Mouse (Mus musculus) adrenal gland (tissue): Measurements from ENCODE around the gene Rps6kc1.

ENCODE experiments used
- intact Hi-C: fragments of 180-260 bp; cut with DNase I; formaldehyde crosslinking; loops from one replicate; pipeline ENCODE4 v1.15.1; 2025

Rps6kc1 gene

GRCm38 (mm10) chr1:190769748-190770147 lies 141.8 kb downstream of the Rps6kc1 start:
- intact Hi-C loops, result no loop called here

GRCm38 (mm10) chr1:190768307-190768706 lies 143.3 kb downstream of the Rps6kc1 start:
- intact Hi-C loops, result no loop called here

GRCm38 (mm10) chr1:190767621-190768020 lies 143.9 kb downstream of the Rps6kc1 start:
- intact Hi-C loops, result no loop called here

GRCm38 (mm10) chr1:190766800-190767199 lies 144.8 kb downstream of the Rps6kc1 start:
- intact Hi-C loops, result no loop called here

DNA sequence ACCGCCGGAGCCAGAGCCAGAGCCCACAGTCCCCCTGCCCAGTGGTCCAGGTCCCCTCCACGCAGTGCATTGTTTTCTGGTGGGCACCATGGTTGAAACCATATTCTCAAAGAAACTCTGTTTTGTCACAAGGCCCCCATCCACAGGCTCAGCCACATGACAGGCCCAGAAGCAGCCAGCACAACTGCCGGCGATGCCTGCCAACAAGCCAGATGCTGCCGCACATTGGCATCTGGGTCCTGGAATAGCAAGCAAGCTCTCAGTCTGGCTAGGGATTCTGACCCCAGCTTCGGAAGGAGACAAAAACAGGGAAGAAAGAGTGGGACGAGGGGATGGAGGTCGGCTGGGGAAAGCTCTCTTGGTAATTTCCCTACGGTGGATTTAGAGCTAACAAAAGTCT lies 147.8 kb downstream of the Rps6kc1 start:
- intact Hi-C loops, result no loop called here

- intact Hi-C loops, result no loop called here
These were observed 149.8 kb downstream of the Rps6kc1 start for GRCm38 (mm10) chr1:190761786-190762185.

GRCm38 (mm10) chr1:190757899-190758298 lies 153.7 kb downstream of the Rps6kc1 start:
- intact Hi-C loops, result no loop called here

DNA sequence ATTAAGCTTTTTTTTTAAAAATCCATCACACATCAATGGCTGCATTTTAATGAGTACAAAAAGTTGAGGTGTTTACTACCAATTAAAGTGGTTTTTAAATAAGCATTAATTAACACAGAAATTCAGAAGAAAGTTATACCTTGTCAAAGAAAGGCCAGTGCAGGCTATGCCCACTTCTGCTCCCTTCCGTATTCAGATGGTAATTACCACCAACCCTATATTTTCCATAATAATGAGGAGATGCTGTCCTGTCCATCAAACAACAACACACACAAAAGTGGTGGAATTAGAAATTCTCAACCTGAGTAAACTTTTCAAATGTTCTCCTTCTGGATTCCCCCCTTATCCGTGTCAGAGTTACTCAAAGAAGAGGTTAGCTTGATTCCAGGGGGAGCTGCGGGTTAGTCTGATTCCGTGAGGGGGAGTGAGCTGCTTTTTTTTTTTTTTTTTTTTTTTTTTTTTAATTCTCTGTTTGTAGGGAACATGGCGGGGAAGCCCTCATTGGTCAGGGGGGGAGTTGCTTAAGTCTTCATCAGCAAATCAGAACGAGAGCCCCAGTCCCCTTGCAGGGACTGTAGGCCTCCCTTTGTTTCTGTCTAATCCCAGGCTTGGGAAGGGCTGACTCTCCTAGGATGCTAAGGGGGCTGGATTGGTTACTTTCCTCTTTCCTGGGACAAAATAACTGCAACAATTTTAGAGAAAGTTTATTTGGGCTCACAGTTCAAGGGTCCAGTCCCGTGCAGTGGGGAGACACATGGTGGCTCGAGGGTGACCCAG lies 159.6 kb downstream of the Rps6kc1 start:
- intact Hi-C loops, result no loop called here

GRCm38 (mm10) chr1:190748937-190749336 lies 162.6 kb downstream of the Rps6kc1 start:
- intact Hi-C loops, result no loop called here

GRCm38 (mm10) chr1:190741421-190741820 lies 170.1 kb downstream of the Rps6kc1 start:
- intact Hi-C loops, result no loop called here

DNA sequence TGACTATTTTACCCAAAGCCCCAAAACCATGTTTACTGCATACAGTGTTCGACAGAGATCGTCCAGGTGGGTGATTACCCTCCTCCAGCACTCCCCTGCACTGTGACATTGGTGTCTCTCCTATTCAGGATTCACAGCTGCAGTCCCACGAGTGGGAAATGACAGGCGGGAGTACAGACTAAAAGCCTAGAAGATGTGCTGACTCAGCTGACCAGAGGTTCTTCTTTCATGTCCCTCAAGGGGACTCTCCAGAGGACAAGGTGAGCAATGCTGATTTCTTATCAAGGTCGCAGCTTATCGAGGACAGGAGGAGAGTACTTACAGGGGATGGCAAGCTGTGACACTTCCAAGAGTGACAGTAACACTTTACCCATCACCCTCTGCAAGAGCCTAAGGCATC lies 178.8 kb downstream of the Rps6kc1 start:
- intact Hi-C loops, result no loop called here

DNA sequence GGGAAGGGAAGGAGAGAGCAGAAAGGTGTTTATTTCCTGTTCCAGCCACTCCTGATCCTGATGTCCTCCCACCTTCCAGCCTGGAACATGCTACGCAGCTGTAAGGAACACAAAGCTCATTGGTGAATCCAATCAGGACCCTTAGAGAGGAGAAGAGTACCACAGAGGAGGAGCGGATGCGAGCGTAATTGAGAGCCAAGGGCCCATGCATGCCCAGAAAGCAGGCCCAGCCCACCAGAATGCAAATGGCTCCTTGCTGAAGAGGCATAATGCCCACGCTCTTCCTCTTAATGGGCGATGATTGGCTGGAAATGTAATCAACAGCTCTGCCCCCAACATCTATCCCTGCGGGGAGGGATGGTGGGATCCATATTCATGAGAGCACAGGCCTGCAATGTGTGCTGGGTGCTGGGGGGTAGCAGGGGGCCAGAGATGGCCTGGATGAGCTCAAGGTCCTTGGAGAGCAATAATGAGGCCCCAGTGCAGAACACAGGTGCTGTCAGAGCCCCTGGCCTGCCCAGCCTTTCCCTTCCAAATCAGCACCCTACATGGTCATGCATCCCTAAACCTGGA lies 182.0 kb downstream of the Rps6kc1 start:
- intact Hi-C loops, result no loop called here

- intact Hi-C loops, result no loop called here
These were observed 183.4 kb downstream of the Rps6kc1 start for GRCm38 (mm10) chr1:190728111-190728651.

- intact Hi-C loops, result no loop called here
These were observed 184.2 kb downstream of the Rps6kc1 start for GRCm38 (mm10) chr1:190727385-190727784.

DNA sequence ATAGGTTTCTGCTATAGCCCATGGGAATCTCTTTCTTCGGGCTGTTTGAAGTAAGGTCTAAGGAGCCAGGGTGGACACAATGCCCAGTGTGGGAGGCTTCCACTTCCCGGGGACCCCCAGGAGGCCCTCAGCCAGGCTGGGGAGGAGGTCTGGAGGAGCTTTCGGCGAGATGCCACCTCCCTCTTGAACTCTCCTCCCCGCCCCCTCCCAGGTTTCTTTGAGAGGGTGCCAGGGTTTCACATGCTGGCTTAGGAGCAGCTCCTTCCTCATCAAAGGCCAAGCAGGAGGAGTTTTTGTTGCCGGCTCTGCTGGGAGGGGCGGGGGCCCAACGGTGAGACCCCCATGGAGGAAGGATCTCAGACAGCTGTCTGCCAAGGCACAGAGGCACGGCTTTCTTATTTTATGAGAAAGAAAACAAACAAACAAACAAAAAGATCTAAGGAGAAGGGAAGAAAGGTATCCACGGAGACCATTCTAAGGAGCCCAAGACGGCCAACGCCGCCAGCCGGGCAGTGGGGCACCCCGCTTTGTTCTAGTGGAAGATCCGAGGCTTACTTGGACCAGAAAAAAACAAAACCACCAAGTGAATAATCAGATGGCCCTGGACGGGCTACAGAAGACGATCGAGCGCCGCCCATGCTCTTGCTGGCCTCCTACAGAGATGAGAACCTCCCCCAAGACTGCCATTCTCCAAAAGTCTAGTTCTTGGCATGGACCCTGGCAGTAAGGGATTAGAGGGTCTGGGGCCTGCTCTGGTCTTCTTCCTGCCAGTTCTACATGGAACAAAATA lies 186.8 kb downstream of the Rps6kc1 start:
- intact Hi-C loops, result no loop called here

GRCm38 (mm10) chr1:190723926-190724430 lies 187.6 kb downstream of the Rps6kc1 start:
- intact Hi-C loops, result no loop called here

DNA sequence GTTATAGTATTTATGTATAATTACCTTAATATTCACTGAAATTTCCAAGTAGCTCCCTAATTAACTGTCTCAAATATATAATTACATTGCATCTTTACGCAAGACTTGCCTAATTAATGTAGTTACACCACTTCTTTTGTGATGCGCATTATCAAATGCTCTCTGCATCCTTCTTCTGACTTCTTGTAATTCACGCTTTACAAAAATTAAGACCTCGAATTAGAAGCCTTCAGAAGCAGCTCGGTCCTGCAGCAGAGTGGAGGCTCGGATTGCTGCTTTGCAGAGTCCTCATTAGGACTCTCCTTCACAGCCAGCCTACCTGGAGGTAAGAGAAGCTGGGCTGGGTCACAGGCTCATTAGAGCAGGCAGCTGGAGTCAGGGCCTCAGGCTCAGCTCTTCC lies 197.7 kb downstream of the Rps6kc1 start:
- intact Hi-C loops, result no loop called here

DNA sequence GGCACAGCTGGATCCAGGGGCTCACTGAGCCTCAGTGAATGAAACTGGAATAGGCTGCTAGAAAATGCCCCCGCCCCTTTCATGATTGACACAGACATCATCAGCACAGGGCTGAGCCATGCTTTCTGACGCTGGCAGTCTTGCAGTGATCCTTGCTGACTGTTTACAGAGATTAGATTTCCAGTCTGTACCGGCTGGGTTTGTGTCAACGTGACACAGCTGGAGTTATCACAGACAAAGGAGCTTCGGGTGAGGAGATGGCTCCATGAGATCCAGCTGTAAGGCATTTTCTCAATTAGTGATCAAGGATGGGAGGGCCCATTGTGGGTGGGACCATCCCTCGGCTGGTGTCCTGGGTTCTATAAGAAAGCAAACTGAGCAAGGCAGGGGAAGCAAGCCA lies 214.0 kb downstream of the Rps6kc1 start:
- intact Hi-C loops, result loop anchor here (5.0 kb wide), 1 partner anchor 650 kb away; no protein-coding TSS in a partner anchor

DNA sequence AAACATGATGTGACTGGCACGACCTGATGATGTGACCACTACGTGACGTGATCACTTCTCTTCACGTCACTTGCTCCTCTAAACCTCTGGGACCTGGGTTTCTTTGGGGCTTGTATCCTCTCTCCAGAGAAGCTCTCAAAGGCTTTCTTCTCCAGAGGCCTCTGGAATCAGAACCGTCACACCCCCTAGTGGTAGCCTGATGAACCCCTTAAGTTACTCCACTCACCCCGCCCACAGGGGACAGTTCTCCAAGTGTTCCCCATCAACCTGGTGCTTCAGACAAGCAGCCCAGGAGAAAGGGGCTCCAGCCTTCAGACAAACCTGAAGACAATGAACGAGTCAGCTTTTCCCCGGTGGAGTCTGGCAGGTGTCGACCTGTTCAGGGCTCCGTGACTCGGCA lies 216.0 kb downstream of the Rps6kc1 start:
- intact Hi-C loops, result loop anchor here (5.0 kb wide), 1 partner anchor 648 kb away; no protein-coding TSS in a partner anchor

DNA sequence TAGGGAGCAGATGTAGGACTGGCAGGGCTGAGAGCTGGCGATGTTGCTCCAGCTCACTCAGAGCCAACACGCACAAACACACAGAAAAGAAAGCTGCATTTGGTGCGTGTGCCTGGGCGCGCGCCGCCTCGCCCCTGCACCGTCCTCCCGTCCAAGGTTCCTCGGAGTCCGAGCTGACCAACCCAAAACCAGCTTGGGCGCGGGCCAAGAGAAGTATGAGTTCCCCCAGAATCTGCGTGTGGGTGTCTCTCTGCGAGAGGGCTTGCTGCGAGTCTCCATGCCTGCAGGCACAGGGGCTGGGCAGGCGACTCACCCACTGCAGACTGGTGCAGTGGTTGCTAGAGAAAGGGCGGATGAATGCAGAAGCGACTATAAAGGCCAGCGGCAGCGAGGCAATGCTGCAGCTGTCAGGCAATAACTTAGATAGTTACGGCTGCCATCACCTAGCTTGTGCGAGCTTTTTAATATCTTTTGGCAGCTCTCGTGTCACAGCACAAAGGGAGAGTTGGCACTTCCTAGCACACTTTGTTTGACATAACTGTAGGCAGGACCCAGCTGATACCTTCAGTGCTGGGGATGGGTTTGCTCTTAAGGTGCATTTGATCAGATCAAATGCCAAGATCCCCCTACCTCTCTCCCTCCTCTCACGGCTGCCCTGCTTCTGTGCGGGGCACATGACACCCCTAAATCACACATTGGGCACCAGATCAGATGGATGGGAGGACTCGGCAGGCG lies 220.9 kb downstream of the Rps6kc1 start:
- intact Hi-C loops, result no loop called here

DNA sequence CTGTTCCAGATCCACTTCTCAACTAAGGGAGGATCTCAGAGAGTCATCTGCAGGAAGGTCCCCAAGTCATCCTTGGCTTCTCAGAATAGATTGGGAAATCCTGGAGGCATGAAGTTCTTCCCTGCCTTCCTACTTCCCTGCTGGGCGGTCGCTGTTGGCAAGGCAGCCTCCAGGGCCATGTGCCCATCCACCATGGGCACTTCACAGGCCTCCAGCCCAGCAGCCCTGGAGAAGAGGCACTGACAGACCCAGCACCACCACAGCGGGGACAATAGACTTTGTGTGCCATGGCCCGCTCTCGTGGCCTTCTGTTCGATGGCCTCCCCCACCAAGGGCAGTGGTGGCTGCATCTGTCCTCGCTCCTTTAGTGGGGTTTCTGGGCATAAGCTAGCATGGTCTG lies 228.5 kb downstream of the Rps6kc1 start:
- intact Hi-C loops, result no loop called here
